Mouse (Mus musculus) retina, embryonic 14.5 days (tissue): ENCODE results near the gene Lrrk1.

Experiments used
- DNase-seq: peaks from one replicate; pipeline ENCODE4 v3.0.0-alpha.2; 2015; ENCODE audit warnings: low spot score

The Lrrk1 gene

GRCm38 (mm10) chr7:66187581-66188231 is 200.4 kb downstream of the Lrrk1 start:
- no peak for DNase-seq

- DNase-seq, result no peak
Measured at GRCm38 (mm10) chr7:66185370-66185769, 202.8 kb downstream of the Lrrk1 start.

GRCm38 (mm10) chr7:66184026-66184425 is 204.1 kb downstream of the Lrrk1 start:
- no peak for DNase-seq

- no peak for DNase-seq
Measured at GRCm38 (mm10) chr7:66183404-66183803, 204.7 kb downstream of the Lrrk1 start.

GRCm38 (mm10) chr7:66182075-66182715 is 206.0 kb downstream of the Lrrk1 start:
- no peak for DNase-seq

GRCm38 (mm10) chr7:66180711-66181365 is 207.3 kb downstream of the Lrrk1 start:
- DNase-seq, result peak; percentile 43

GRCm38 (mm10) chr7:66180260-66180659 is 207.9 kb downstream of the Lrrk1 start:
- DNase-seq, result no peak

GRCm38 (mm10) chr7:66179711-66180110 is 208.4 kb downstream of the Lrrk1 start:
- DNase-seq, result no peak

GRCm38 (mm10) chr7:66179120-66179581 is 209.0 kb downstream of the Lrrk1 start:
- DNase-seq, result peak; percentile 32

- DNase-seq, result no peak
Measured at GRCm38 (mm10) chr7:66178101-66178500, 210.0 kb downstream of the Lrrk1 start.

- DNase-seq, result no peak
Measured at GRCm38 (mm10) chr7:66176929-66177328, 211.2 kb downstream of the Lrrk1 start.
